Mouse (Mus musculus) midbrain, embryonic 16.5 days (tissue): Measurements from ENCODE around the gene Eif4g2. TPM values are rescaled to one million over a fixed set of nuclear protein-coding genes. Genes with fewer than 3 reads are reported as not detected.

Experiments used
- polyA plus RNA-seq: library from polyadenylated mRNA; unstranded; fragments of >200 nt; fragmentation: Nextera tagmentation; extraction: Ambion mirVana; gene quantifications from 2 replicates; pipeline ENCODE4 v1.2.1, GENCODE M21; 2015

The Eif4g2 gene
- polyA plus RNA-seq, 1 experiment from 2014 or later, result 1,168 TPM

Other genes with a start within 250 kb of the Eif4g2 start
- gene Rnf141, start 238.6 kb downstream of the Eif4g2 start, polyA plus RNA-seq, result 35.1 and 39.7 TPM in 2 replicates
- 4.0 and 5.0 TPM in 2 replicates for gene Lyve1, start 219.8 kb downstream of the Eif4g2 start, polyA plus RNA-seq
- 0.77 and 1.3 TPM in 2 replicates for gene Mrvi1, start 100.6 kb downstream of the Eif4g2 start, polyA plus RNA-seq
- gene Ctr9, start 54.1 kb downstream of the Eif4g2 start, polyA plus RNA-seq, result 81.8 and 89.3 TPM in 2 replicates